In the genomic region with DNA sequence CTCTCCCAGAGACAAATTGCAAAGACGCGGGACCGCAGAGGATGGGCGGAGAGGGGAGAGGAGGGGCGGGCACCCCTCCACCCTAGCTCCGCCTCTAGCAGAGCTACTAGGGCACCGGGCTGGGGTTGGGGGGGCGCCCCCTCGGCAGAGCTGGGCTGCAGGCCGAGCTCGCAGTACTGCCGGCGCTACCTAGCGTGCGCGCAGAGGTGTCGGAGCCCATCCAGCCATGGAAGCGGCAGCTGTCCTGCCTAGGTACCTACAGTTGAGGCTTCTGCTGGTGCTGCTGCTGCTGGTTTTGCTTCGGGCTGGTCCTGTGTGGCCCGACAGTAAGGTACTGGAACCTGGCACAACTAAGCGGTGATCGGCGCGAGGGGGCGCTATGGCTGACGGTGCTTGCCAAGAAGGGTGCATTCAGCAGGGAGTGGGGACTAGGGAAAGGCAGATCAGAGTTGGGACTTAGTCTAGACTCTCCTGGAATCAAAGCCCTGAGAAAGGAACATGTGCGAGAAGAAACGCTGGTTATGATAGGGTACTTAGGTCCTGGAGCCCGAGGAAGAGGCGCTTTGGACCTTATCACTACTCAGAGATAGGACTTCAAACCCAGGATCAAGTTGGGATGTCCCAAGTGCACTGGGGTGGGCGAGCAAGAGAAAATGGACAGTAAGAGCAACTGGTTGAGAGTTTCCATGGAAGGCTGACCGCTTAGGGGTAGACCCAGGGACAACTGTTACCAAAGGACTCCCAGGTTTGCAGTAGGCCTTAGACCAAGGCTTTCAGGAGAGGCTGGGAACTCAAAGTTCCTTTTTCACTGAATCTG, we compare ENCODE assay signal across 8 mouse cellular contexts. TPM values are rescaled to one million over a fixed set of nuclear protein-coding genes. Genes with fewer than 3 reads are reported as not detected.
DNase-seq lines count a peak whose midpoint lies in the region; ATAC-seq lines count a peak whose summit lies in the region.

A gene (plus strand): TSS at position 128 of the 817 bp plus-strand sequence.

- intact Hi-C loops in left cerebral cortex, postnatal 14 days (cut with DNase I): no loop called here

- peak within 1 kb of the TSS; percentile 40 for H3K4me3 ChIP-seq in hindbrain, embryonic 15.5 days
- H3K4me3 ChIP-seq in megakaryocyte, embryonic 14.5 days (replicated peaks): peak within 1 kb of the TSS; percentile 88

- 9% methylated on average over 30 of the region's 32 CpGs for WGBS in hindbrain, embryonic 15.5 days

- ATAC-seq in hindbrain, embryonic 15.5 days (ENCODE audit: low FRiP score, low read depth): peak; percentile 63; the same call in 1 of the 2 replicates

- peak within 1 kb of the TSS; percentile 43 for H3K9ac ChIP-seq in hindbrain, embryonic 15.5 days

- DNase-seq in R1 (ENCODE audit: low read depth, low spot score): peak; percentile 90
- peak; percentile 62 to 77 for DNase-seq in cerebellum, postnatal 25 days
- DNase-seq in gastrocnemius, adult 18-20 months (ENCODE audit: low spot score): peak; percentile 84
- DNase-seq in left cerebral cortex, postnatal 14 days (ENCODE audit: low spot score in 2 of 2): peak; percentile 45 to 63
- DNase-seq in right cerebral cortex, postnatal 10 days (ENCODE audit: low spot score in 2 of 2): peak; percentile 59 to 66
- DNase-seq in urinary bladder, postnatal 10 days (ENCODE audit: low spot score): peak; percentile 29

- H3K27me3 ChIP-seq in hindbrain, embryonic 15.5 days: 0 out of 2 replicates have a peak, but pooled peaks cover 7% of the 10 kb centered on the region
- H3K27me3 ChIP-seq in megakaryocyte, embryonic 14.5 days (replicated peaks): peaks cover 64% of the 10 kb centered on the region

- peak within 1 kb of the TSS; percentile 80 for H3K4me2 ChIP-seq in hindbrain, embryonic 15.5 days

- peaks cover 16% of the 10 kb centered on the region; the same call in 1 of the 2 replicates for H3K4me1 ChIP-seq in hindbrain, embryonic 15.5 days (replicated peaks)
- peaks cover 11% of the 10 kb centered on the region for H3K4me1 ChIP-seq in megakaryocyte, embryonic 14.5 days

- H3K36me3 ChIP-seq in hindbrain, embryonic 15.5 days: no peaks in the 10 kb centered on the region
- H3K36me3 ChIP-seq in megakaryocyte, embryonic 14.5 days (replicated peaks; ENCODE audit: low read length): no peaks in the 10 kb centered on the region

- H3K9me3 ChIP-seq in hindbrain, embryonic 15.5 days: no peaks in the 10 kb centered on the region
- H3K9me3 ChIP-seq in megakaryocyte, embryonic 14.5 days: no peaks in the 10 kb centered on the region

- H3K27ac ChIP-seq in hindbrain, embryonic 15.5 days (replicated peaks): no peak within 1 kb of the TSS

RNA-seq across cellular contexts. Expression of the gene that starts here (rescaled TPM):
- 1 to 10 TPM; 3.3 to 5.3 TPM for total RNA-seq in gastrocnemius, adult 18-20 months (2021)
- polyA plus RNA-seq in hindbrain, embryonic 15.5 days (2015; fragmentation: Nextera tagmentation; extraction: Ambion mirVana): 4.7 and 7.3 TPM in 2 replicates
- total RNA-seq in left cerebral cortex, postnatal 14 days (2021): 1 to 10 TPM; 3.5 to 4.0 TPM
- not detected in 2 replicates for polyA plus RNA-seq in megakaryocyte, embryonic 14.5 days (2012; ENCODE audit: insufficient read depth, low replicate concordance)

Comparison
In these comparisons a context has a peak if more than half of its experiments do, and no peak if none do; other contexts are left out.
1. DNase-seq: peak in every context shown above with its lines; median percentile 90 in R1; 84 in gastrocnemius, adult 18-20 months; 70 in cerebellum, postnatal 25 days; 62 in right cerebral cortex, postnatal 10 days; 54 in left cerebral cortex, postnatal 14 days; 29 in urinary bladder, postnatal 10 days.